Mouse (Mus musculus): ENCODE data around the gene Rec8. TPM values are rescaled to one million over a fixed set of nuclear protein-coding genes. Genes with fewer than 3 reads are reported as not detected.
A peak's percentile ranks its signal among the peaks of the same experiment; 100 is the strongest.

Gene Rec8
- polyA plus RNA-seq, 1 experiment from 2014 or later = 17.6 TPM

- peaks cover 5% of the 10 kb centered on the region for H3K4me1 ChIP-seq (replicated peaks)
- H3K27me3 ChIP-seq = no peaks in the 10 kb centered on the region
- H3K27ac ChIP-seq (replicated peaks) = no peak within 1 kb of the TSS
- no peaks in the 10 kb centered on the region for H3K9me3 ChIP-seq
- WGBS = 93% methylated on average over 2 of the region's 2 CpGs
- no peaks in the 10 kb centered on the region; the same call in 1 of the 2 replicates for H3K36me3 ChIP-seq
- no peak for ATAC-seq (ENCODE audit: low read depth)
- no peak within 1 kb of the TSS for H3K9ac ChIP-seq
- no peak within 1 kb of the TSS for H3K4me2 ChIP-seq
- no peak within 1 kb of the TSS for H3K4me3 ChIP-seq
These were observed 32.0 kb downstream of the Rec8 start, which contains the start of gene Tssk4 for GRCm38 (mm10) chr14:55649884-55650283. Gene Tssk4, plus strand, starts transcription at chr14:55650184.

- no peaks in the 10 kb centered on the region; the same call in 1 of the 2 replicates for H3K36me3 ChIP-seq
- no peak overlapping the region for H3K4me3 ChIP-seq
- 90% methylated on average over 7 of the region's 7 CpGs for WGBS
- ATAC-seq (ENCODE audit: low read depth) = no peak
- H3K27ac ChIP-seq (replicated peaks) = no peak overlapping the region
- no peaks in the 10 kb centered on the region for H3K27me3 ChIP-seq
- H3K9me3 ChIP-seq = no peaks in the 10 kb centered on the region
- H3K4me2 ChIP-seq = no peak overlapping the region
- H3K9ac ChIP-seq = no peak overlapping the region
- H3K4me1 ChIP-seq (replicated peaks) = no peaks in the 10 kb centered on the region
These were observed 33.7 kb downstream of the Rec8 start for GRCm38 (mm10) chr14:55651528-55651927.

GRCm38 (mm10) chr14:55656935-55657334 is 39.1 kb downstream of the Rec8 start:
- no peaks in the 10 kb centered on the region for H3K27me3 ChIP-seq
- H3K9ac ChIP-seq = no peak overlapping the region
- no peaks in the 10 kb centered on the region for H3K9me3 ChIP-seq
- H3K4me2 ChIP-seq = no peak overlapping the region
- peaks cover 16% of the 10 kb centered on the region for H3K4me1 ChIP-seq (replicated peaks)
- H3K27ac ChIP-seq (replicated peaks) = no peak overlapping the region
- WGBS = 92% methylated on average over 3 of the region's 3 CpGs
- peaks cover 25% of the 10 kb centered on the region for H3K36me3 ChIP-seq
- ATAC-seq (ENCODE audit: low read depth) = no peak
- H3K4me3 ChIP-seq = no peak overlapping the region

- no peaks in the 10 kb centered on the region for H3K27me3 ChIP-seq
- no peak overlapping the region for H3K9ac ChIP-seq
- no peaks in the 10 kb centered on the region for H3K9me3 ChIP-seq
- H3K27ac ChIP-seq (replicated peaks) = no peak overlapping the region
- no peak overlapping the region for H3K4me2 ChIP-seq
- WGBS = 96% methylated on average over 5 of the region's 5 CpGs
- peaks cover 16% of the 10 kb centered on the region for H3K4me1 ChIP-seq (replicated peaks)
- ATAC-seq (ENCODE audit: low read depth) = no peak
- H3K4me3 ChIP-seq = no peak overlapping the region
- peaks cover 35% of the 10 kb centered on the region for H3K36me3 ChIP-seq
These were observed 40.2 kb downstream of the Rec8 start for GRCm38 (mm10) chr14:55658011-55658410.

- Histone ChIP-seq H3K4me1 (replicated peaks) (peaks cover 16% of the 10 kb centered on the region), H3K4me3 (peak within 1 kb of the TSS; percentile 71), H3K9me3 (no peaks in the 10 kb centered on the region), H3K9ac (peak within 1 kb of the TSS; percentile 83), H3K36me3 (peaks cover 43% of the 10 kb centered on the region), H3K4me2 (peak within 1 kb of the TSS; percentile 68), H3K27me3 (no peaks in the 10 kb centered on the region), H3K27ac (replicated peaks) (peak within 1 kb of the TSS; percentile 86)
- ATAC-seq (ENCODE audit: low read depth) = peak; percentile 94
- WGBS = under 1% methylated on average over 39 of the region's 39 CpGs
These were observed 42.2 kb downstream of the Rec8 start, which contains the start of gene Mdp1 for GRCm38 (mm10) chr14:55659960-55660573. Gene Mdp1, minus strand, starts transcription at chr14:55660508.

- ATAC-seq (ENCODE audit: low read depth) = peak; percentile 24; the same call in 1 of the 2 replicates
- H3K27ac ChIP-seq (replicated peaks) = no peak overlapping the region
- H3K36me3 ChIP-seq = peaks cover 43% of the 10 kb centered on the region
- no peaks in the 10 kb centered on the region for H3K9me3 ChIP-seq
- H3K4me1 ChIP-seq (replicated peaks) = peaks cover 16% of the 10 kb centered on the region
- peak overlapping the region; percentile 68 for H3K4me2 ChIP-seq
- 48% methylated on average over 2 of the region's 2 CpGs for WGBS
- no peak overlapping the region for H3K9ac ChIP-seq
- no peaks in the 10 kb centered on the region for H3K27me3 ChIP-seq
- H3K4me3 ChIP-seq = peak overlapping the region; percentile 71
These were observed 42.8 kb downstream of the Rec8 start for GRCm38 (mm10) chr14:55660636-55661035.

- H3K4me1 ChIP-seq (replicated peaks) = peaks cover 31% of the 10 kb centered on the region
- no peaks in the 10 kb centered on the region for H3K27me3 ChIP-seq
- peak; percentile 72 for ATAC-seq (ENCODE audit: low read depth)
- peaks cover 29% of the 10 kb centered on the region for H3K36me3 ChIP-seq
- 1% methylated on average over 12 of the region's 12 CpGs for WGBS
- peak overlapping the region; percentile 77 for H3K4me2 ChIP-seq
- peak overlapping the region; percentile 87 for H3K27ac ChIP-seq (replicated peaks)
- no peaks in the 10 kb centered on the region for H3K9me3 ChIP-seq
- peak overlapping the region; percentile 72 for H3K4me3 ChIP-seq
- H3K9ac ChIP-seq = peak overlapping the region; percentile 83
These were observed 53.6 kb downstream of the Rec8 start for GRCm38 (mm10) chr14:55671486-55671832.

GRCm38 (mm10) chr14:55671833-55672740 is 54.2 kb downstream of the Rec8 start, which contains the start of the genes Gmpr2 and Nedd8:
Gene Gmpr2, plus strand, starts transcription at chr14:55671941.
Gene Nedd8, minus strand, starts transcription at chr14:55672124.
- Histone ChIP-seq H3K27ac (replicated peaks) (peak within 1 kb of the TSS; percentile 87), H3K9ac (peak within 1 kb of the TSS; percentile 83), H3K4me2 (peak within 1 kb of the TSS; percentile 77), H3K4me1 (replicated peaks) (peaks cover 31% of the 10 kb centered on the region), H3K4me3 (peak within 1 kb of the TSS; percentile 72), H3K27me3 (no peaks in the 10 kb centered on the region), H3K9me3 (no peaks in the 10 kb centered on the region), H3K36me3 (peaks cover 30% of the 10 kb centered on the region)
- ATAC-seq (ENCODE audit: low read depth) = peak; percentile 98
- 1% methylated on average over 38 of the region's 38 CpGs for WGBS

GRCm38 (mm10) chr14:55672741-55673060 is 54.9 kb downstream of the Rec8 start:
- Histone ChIP-seq H3K36me3 (peaks cover 36% of the 10 kb centered on the region), H3K4me1 (replicated peaks) (peaks cover 31% of the 10 kb centered on the region), H3K27ac (replicated peaks) (no peak overlapping the region), H3K9ac (peak overlapping the region; percentile 83), H3K27me3 (no peaks in the 10 kb centered on the region), H3K9me3 (no peaks in the 10 kb centered on the region), H3K4me2 (peak overlapping the region; percentile 77), H3K4me3 (peak overlapping the region; percentile 72)
- no peak for ATAC-seq (ENCODE audit: low read depth)
- 82% methylated on average over 7 of the region's 7 CpGs for WGBS

Other genes starting within 250 kb of the Rec8 start
- gene Dhrs4, start 139.3 kb upstream of the Rec8 start, polyA plus RNA-seq (2015; fragmentation: Nextera tagmentation; extraction: Ambion mirVana) = 26.1 and 31.9 TPM in 2 replicates
- 19.6 and 21.7 TPM in 2 replicates for gene Carmil3, start 127.4 kb upstream of the Rec8 start, polyA plus RNA-seq (2015; fragmentation: Nextera tagmentation; extraction: Ambion mirVana)
- gene Cpne6, start 107.6 kb upstream of the Rec8 start, polyA plus RNA-seq (2015; fragmentation: Nextera tagmentation; extraction: Ambion mirVana) = 5.7 and 10.1 TPM in 2 replicates
- gene Nrl, start 93.1 kb upstream of the Rec8 start, polyA plus RNA-seq (2015; fragmentation: Nextera tagmentation; extraction: Ambion mirVana) = 0.07 TPM in 1 of 2 replicates, not detected in the other
- 18.7 and 20.3 TPM in 2 replicates for gene Pck2, start 77.8 kb upstream of the Rec8 start, polyA plus RNA-seq (2015; fragmentation: Nextera tagmentation; extraction: Ambion mirVana)
- gene Dcaf11, start 58.0 kb upstream of the Rec8 start, polyA plus RNA-seq (2015; fragmentation: Nextera tagmentation; extraction: Ambion mirVana) = 109 and 126 TPM in 2 replicates
- gene A730061H03Rik, start 57.6 kb upstream of the Rec8 start, polyA plus RNA-seq (2015; fragmentation: Nextera tagmentation; extraction: Ambion mirVana) = 0.59 TPM in 1 of 2 replicates, not detected in the other
- 1.0 and 3.2 TPM in 2 replicates for gene Fitm1, start 42.4 kb upstream of the Rec8 start, polyA plus RNA-seq (2015; fragmentation: Nextera tagmentation; extraction: Ambion mirVana)
- 167 and 179 TPM in 2 replicates for gene Psme1, start 39.9 kb upstream of the Rec8 start, polyA plus RNA-seq (2015; fragmentation: Nextera tagmentation; extraction: Ambion mirVana)
- gene Emc9, start 32.7 kb upstream of the Rec8 start, polyA plus RNA-seq (2015; fragmentation: Nextera tagmentation; extraction: Ambion mirVana) = 20.4 and 24.5 TPM in 2 replicates
- 178 and 199 TPM in 2 replicates for gene Psme2, start 26.9 kb upstream of the Rec8 start, polyA plus RNA-seq (2015; fragmentation: Nextera tagmentation; extraction: Ambion mirVana)
- 21.7 and 27.5 TPM in 2 replicates for gene Rnf31, start 26.3 kb upstream of the Rec8 start, polyA plus RNA-seq (2015; fragmentation: Nextera tagmentation; extraction: Ambion mirVana)
- 9.8 and 10.4 TPM in 2 replicates for gene Irf9, start 14.5 kb upstream of the Rec8 start, polyA plus RNA-seq (2015; fragmentation: Nextera tagmentation; extraction: Ambion mirVana)
- gene Ipo4, start 17.9 kb downstream of the Rec8 start, polyA plus RNA-seq (2015; fragmentation: Nextera tagmentation; extraction: Ambion mirVana) = 81.6 and 84.5 TPM in 2 replicates
- 1.9 and 3.0 TPM in 2 replicates for gene Gm49378, start 19.9 kb downstream of the Rec8 start, polyA plus RNA-seq (2015; fragmentation: Nextera tagmentation; extraction: Ambion mirVana)
- 60.0 and 61.2 TPM in 2 replicates for gene Tm9sf1, start 25.8 kb downstream of the Rec8 start, polyA plus RNA-seq (2015; fragmentation: Nextera tagmentation; extraction: Ambion mirVana)
- gene Tssk4, start 32.1 kb downstream of the Rec8 start, polyA plus RNA-seq (2015; fragmentation: Nextera tagmentation; extraction: Ambion mirVana) = 0.30 and 0.31 TPM in 2 replicates
- gene Mdp1, start 42.5 kb downstream of the Rec8 start, polyA plus RNA-seq (2015; fragmentation: Nextera tagmentation; extraction: Ambion mirVana) = 68.6 and 70.4 TPM in 2 replicates
- 51.1 and 55.0 TPM in 2 replicates for gene Gmpr2, start 53.9 kb downstream of the Rec8 start, polyA plus RNA-seq (2015; fragmentation: Nextera tagmentation; extraction: Ambion mirVana)
- 551 and 603 TPM in 2 replicates for gene Nedd8, start 54.1 kb downstream of the Rec8 start, polyA plus RNA-seq (2015; fragmentation: Nextera tagmentation; extraction: Ambion mirVana)
- gene Tinf2, start 63.8 kb downstream of the Rec8 start, polyA plus RNA-seq (2015; fragmentation: Nextera tagmentation; extraction: Ambion mirVana) = 26.3 and 26.9 TPM in 2 replicates
- 0.17 and 0.66 TPM in 2 replicates for gene Tgm1, start 95.9 kb downstream of the Rec8 start, polyA plus RNA-seq (2015; fragmentation: Nextera tagmentation; extraction: Ambion mirVana)
- 50.6 and 53.2 TPM in 2 replicates for gene Rabggta, start 104.2 kb downstream of the Rec8 start, polyA plus RNA-seq (2015; fragmentation: Nextera tagmentation; extraction: Ambion mirVana)
- gene Dhrs1, start 127.7 kb downstream of the Rec8 start, polyA plus RNA-seq (2015; fragmentation: Nextera tagmentation; extraction: Ambion mirVana) = 90.0 and 95.0 TPM in 2 replicates
- 29.3 and 32.7 TPM in 2 replicates for gene Nop9, start 127.7 kb downstream of the Rec8 start, polyA plus RNA-seq (2015; fragmentation: Nextera tagmentation; extraction: Ambion mirVana)
- gene Cideb, start 140.4 kb downstream of the Rec8 start, polyA plus RNA-seq (2015; fragmentation: Nextera tagmentation; extraction: Ambion mirVana) = 0.24 TPM in 1 of 2 replicates, not detected in the other
- gene Ltb4r2, start 143.4 kb downstream of the Rec8 start, polyA plus RNA-seq (2015; fragmentation: Nextera tagmentation; extraction: Ambion mirVana) = 0.29 and 0.33 TPM in 2 replicates
- gene Ltb4r1, start 147.9 kb downstream of the Rec8 start, polyA plus RNA-seq (2015; fragmentation: Nextera tagmentation; extraction: Ambion mirVana) = 0.21 and 0.28 TPM in 2 replicates
- 4.4 and 5.7 TPM in 2 replicates for gene Adcy4, start 166.1 kb downstream of the Rec8 start, polyA plus RNA-seq (2015; fragmentation: Nextera tagmentation; extraction: Ambion mirVana)
- gene Ripk3, start 170.8 kb downstream of the Rec8 start, polyA plus RNA-seq (2015; fragmentation: Nextera tagmentation; extraction: Ambion mirVana) = 4.3 and 4.7 TPM in 2 replicates
- gene Nfatc4, start 205.1 kb downstream of the Rec8 start, polyA plus RNA-seq (2015; fragmentation: Nextera tagmentation; extraction: Ambion mirVana) = 12.2 and 14.2 TPM in 2 replicates
- gene Nynrin, start 236.0 kb downstream of the Rec8 start, polyA plus RNA-seq (2015; fragmentation: Nextera tagmentation; extraction: Ambion mirVana) = 11.8 and 12.7 TPM in 2 replicates

Measured in neural tube, embryonic 13.5 days (tissue).